Mouse (Mus musculus) kidney, adult 2 months (tissue): Measurements from ENCODE around the gene Cfap20. TPM values are rescaled to one million over a fixed set of nuclear protein-coding genes. Genes with fewer than 3 reads are reported as not detected.

Experiments
- DNase-seq: peaks from one replicate; pipeline ENCODE4 v3.0.0; 2021
- H3K27ac ChIP-seq: fragments of 200-500 bp; 2 replicates; pipeline ENCODE4 v1.5.1; 2012; ENCODE audit warnings: low read depth, low read length, control low read depth, inconsistent platforms; ENCODE audit not compliant: insufficient read depth
- H3K27me3 ChIP-seq: fragments of 200-500 bp; replicated peaks from 2 replicates; pipeline ENCODE4 v1.6.1; 2012; ENCODE audit warnings: mild to moderate bottlenecking, moderate library complexity, low read length, inconsistent platforms; ENCODE audit not compliant: control insufficient read depth, insufficient read depth
- H3K36me3 ChIP-seq: fragments of 200-500 bp; 2 replicates; pipeline ENCODE4 v1.6.1; 2012; ENCODE audit warnings: mild to moderate bottlenecking, moderate library complexity, low read length, inconsistent platforms; ENCODE audit not compliant: control insufficient read depth, insufficient read depth
- H3K4me1 ChIP-seq: fragments of 200-500 bp; 2 replicates; pipeline ENCODE4 v1.6.1; 2011; ENCODE audit warnings: low read length; ENCODE audit not compliant: control insufficient read depth, insufficient read depth
- H3K4me3 ChIP-seq: fragments of 200-500 bp; 2 replicates; pipeline ENCODE4 v1.5.1; 2011; ENCODE audit warnings: mild to moderate bottlenecking, low read depth, low read length, control low read depth; ENCODE audit not compliant: insufficient read depth
- CTCF ChIP-seq: fragments of 200-500 bp; conservative IDR thresholded peaks from 2 replicates; pipeline ENCODE4 v1.5.1; 2011; ENCODE audit warnings: low read depth, mild to moderate bottlenecking, control low read depth, low read length, moderate library complexity, mixed read lengths; ENCODE audit not compliant: insufficient read depth, insufficient read length
- POLR2A ChIP-seq: fragments of 200-500 bp; IDR thresholded peaks from one replicate; pipeline ENCODE4 v1.6.1; 2011; ENCODE audit warnings: low read depth, low read length, control low read depth
- WGBS: fragments of 180-500 bp; shearing (Covaris S2); methylation state at CpG from one replicate; pipeline ENCODE4 v1.1.7; 2018; 5-methylcytosine and 5-hydroxymethylcytosine counted together
- polyA plus RNA-seq: library from polyadenylated mRNA; depleted of rRNA; stranded (reverse); fragments of >200 nt; gene quantifications from 2 replicates; pipeline ENCODE4 v1.2.3, GENCODE M21; 2012

The Cfap20 gene
- polyA plus RNA-seq, 1 experiment: 35.7 TPM

GRCm38 (mm10) chr8:95395186-95395918 is 39.3 kb downstream of the Cfap20 start:
- 34% methylated on average over 8 of the region's 8 CpGs for WGBS
- Histone ChIP-seq H3K27me3 (no peaks in the 10 kb centered on the region), H3K36me3 (no peaks in the 10 kb centered on the region), H3K27ac (no peak overlapping the region), H3K4me1 (0 out of 2 replicates have a peak, but pooled peaks cover 3% of the 10 kb centered on the region), H3K4me3 (no peak overlapping the region)
- no peak for DNase-seq
- TF ChIP-seq POLR2A: no peak
- TF ChIP-seq CTCF: no peak

- H3K27ac ChIP-seq: no peak overlapping the region
Observed at GRCm38 (mm10) chr8:95392604-95393003, 42.1 kb downstream of the Cfap20 start.

GRCm38 (mm10) chr8:95391101-95391500 is 43.6 kb downstream of the Cfap20 start:
- Histone ChIP-seq H3K27me3 (no peaks in the 10 kb centered on the region), H3K36me3 (no peaks in the 10 kb centered on the region), H3K27ac (no peak overlapping the region), H3K4me1 (0 out of 2 replicates have a peak, but pooled peaks cover 3% of the 10 kb centered on the region), H3K4me3 (no peak overlapping the region)
- TF ChIP-seq CTCF (no peak), POLR2A (no peak)
- DNase-seq: no peak
- 50% methylated on average over 7 of the region's 7 CpGs for WGBS

More at GRCm38 (mm10) chr8:95392604-95393003, 42.1 kb downstream of the Cfap20 start:
- DNase-seq: peak; percentile 78
- TF ChIP-seq POLR2A: no peak
- no peak for TF ChIP-seq CTCF
- Histone ChIP-seq H3K36me3 (no peaks in the 10 kb centered on the region), H3K27me3 (no peaks in the 10 kb centered on the region), H3K4me1 (0 out of 2 replicates have a peak, but pooled peaks cover 3% of the 10 kb centered on the region), H3K4me3 (no peak overlapping the region)
- WGBS: 65% methylated on average over 5 of the region's 5 CpGs

GRCm38 (mm10) chr8:95390312-95390711 is 44.4 kb downstream of the Cfap20 start:
- Histone ChIP-seq H3K4me1 (0 out of 2 replicates have a peak, but pooled peaks cover 3% of the 10 kb centered on the region), H3K36me3 (no peaks in the 10 kb centered on the region), H3K4me3 (no peak overlapping the region), H3K27me3 (no peaks in the 10 kb centered on the region), H3K27ac (no peak overlapping the region)
- no peak for DNase-seq
- TF ChIP-seq CTCF (no peak), POLR2A (no peak)
- 53% methylated on average over 4 of the region's 4 CpGs for WGBS

GRCm38 (mm10) chr8:95387936-95388335 is 46.7 kb downstream of the Cfap20 start:
- no peak for TF ChIP-seq CTCF
- no peak for TF ChIP-seq POLR2A
- H3K4me1 ChIP-seq: 0 out of 2 replicates have a peak, but pooled peaks cover 3% of the 10 kb centered on the region
- 83% methylated on average over 7 of the region's 7 CpGs for WGBS
- no peak overlapping the region for H3K4me3 ChIP-seq
- no peaks in the 10 kb centered on the region for H3K27me3 ChIP-seq
- no peaks in the 10 kb centered on the region for H3K36me3 ChIP-seq
- H3K27ac ChIP-seq: no peak overlapping the region
- DNase-seq: no peak

GRCm38 (mm10) chr8:95387221-95387620 is 47.4 kb downstream of the Cfap20 start:
- no peak overlapping the region for H3K4me3 ChIP-seq
- H3K4me1 ChIP-seq: 0 out of 2 replicates have a peak, but pooled peaks cover 3% of the 10 kb centered on the region
- no peak for DNase-seq
- no peaks in the 10 kb centered on the region for H3K27me3 ChIP-seq
- H3K27ac ChIP-seq: no peak overlapping the region
- H3K36me3 ChIP-seq: no peaks in the 10 kb centered on the region
- TF ChIP-seq POLR2A: no peak
- TF ChIP-seq CTCF: no peak
- WGBS: 93% methylated on average over 10 of the region's 10 CpGs

GRCm38 (mm10) chr8:95386037-95386436 is 48.6 kb downstream of the Cfap20 start:
- Histone ChIP-seq H3K27ac (no peak overlapping the region), H3K36me3 (no peaks in the 10 kb centered on the region), H3K4me1 (0 out of 2 replicates have a peak, but pooled peaks cover under 1% of the 10 kb centered on the region), H3K4me3 (no peak overlapping the region), H3K27me3 (no peaks in the 10 kb centered on the region)
- no peak for DNase-seq
- 69% methylated on average over 5 of the region's 5 CpGs for WGBS
- TF ChIP-seq POLR2A: no peak
- TF ChIP-seq CTCF: no peak
